Mouse (Mus musculus) T-helper 1 cell (primary cell): Measurements from ENCODE around the gene Igfbp1.

ENCODE experiments used
- in situ Hi-C: fragments of 300-600 bp; cut with MboI, MseI; formaldehyde crosslinking; loops from one replicate; pipeline ENCODE4 v1.15.1; 2025; ENCODE audit warnings: high pct_unique_total_duplicates

Gene Igfbp1

DNA sequence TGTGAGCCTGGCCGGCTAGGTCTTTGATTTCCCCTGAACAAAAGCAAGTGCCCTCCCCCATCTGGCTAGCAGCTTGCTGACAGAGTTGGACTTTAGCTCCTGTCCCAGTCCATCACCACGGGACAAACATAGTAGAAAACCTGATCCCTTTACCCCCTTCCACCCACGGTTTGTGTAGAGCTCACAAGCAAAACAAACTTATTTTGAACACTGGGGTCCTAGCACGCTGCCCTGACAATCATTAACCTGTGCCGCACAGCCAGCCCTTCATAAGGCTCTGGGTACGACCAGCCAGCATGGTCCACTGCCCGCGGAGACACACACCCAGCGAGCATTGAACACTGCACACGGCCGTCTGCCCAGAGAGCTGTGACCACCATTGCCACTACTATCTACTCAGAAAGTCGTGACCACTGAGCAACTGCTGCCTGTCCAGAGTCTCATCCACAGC lies at the start of gene Igfbp1:
Gene Igfbp1 (plus strand): TSS at position 292 of the 451 bp plus-strand sequence.
- in situ Hi-C loops, result no loop called here

DNA sequence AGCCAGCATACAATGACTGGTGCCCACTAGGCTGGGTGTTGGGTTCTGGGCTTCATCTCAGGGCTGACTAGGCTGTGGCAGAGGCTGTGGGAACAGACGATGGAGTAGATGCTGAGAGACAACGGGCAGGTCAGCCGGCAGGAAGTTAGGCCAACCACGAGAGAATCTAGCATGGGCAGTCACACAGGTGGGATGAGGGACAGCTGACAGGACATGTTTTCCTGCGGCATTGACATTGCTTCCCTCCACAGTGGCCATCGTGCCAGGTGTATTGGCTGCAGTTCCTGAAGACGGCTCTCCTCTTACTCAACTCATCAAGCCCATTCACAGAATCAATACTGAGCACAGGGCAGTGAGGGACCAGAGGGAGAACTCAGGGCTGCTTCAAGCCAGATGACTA lies 49.6 kb upstream of the Igfbp1 start:
- in situ Hi-C loops, result loop anchor here (25.0 kb wide), 1 partner anchor 486 kb away; the partner anchor contains the start of gene Ramp3

DNA sequence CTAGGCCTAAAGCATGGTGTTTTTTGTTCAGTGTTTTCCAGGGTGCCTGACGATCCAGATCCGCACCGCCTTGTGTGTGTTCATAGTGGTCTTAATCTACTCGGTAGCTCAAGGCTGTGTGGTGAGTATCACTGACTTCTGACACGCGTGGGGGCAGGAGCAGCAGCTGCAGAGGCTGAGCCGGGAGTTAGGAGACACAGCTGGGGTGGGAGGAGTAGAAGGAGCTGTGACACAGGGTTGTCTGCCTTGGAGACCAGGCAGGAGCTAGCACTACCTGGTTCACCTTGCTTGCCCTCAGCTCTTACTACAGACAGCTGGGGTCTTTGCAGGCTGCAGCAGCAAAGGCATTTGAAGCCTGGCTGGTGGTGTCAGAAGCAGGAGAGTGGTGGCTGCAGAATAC lies 48.1 kb upstream of the Igfbp1 start:
- in situ Hi-C loops, result loop anchor here (25.0 kb wide), 1 partner anchor 487 kb away; the partner anchor contains the start of gene Ramp3

DNA sequence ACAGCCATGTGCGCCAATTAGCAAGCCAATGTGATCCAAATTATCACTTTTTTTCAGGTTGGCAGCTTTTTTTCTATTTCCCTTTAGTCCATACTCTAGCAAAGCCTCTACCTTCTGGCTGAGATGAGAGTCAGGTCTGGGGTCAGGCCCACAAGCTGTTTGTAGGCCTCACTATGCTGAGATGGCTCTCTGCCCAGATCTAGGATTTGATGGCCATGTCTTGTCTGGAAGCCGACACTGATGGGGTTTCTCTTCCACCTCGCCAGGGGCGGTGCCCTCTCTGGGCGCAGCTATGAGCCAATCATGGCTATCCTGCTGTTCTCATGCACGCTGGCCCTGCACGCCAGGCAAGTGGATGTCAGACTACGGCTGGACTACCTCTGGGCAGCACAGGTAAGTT lies 47.1 kb upstream of the Igfbp1 start:
- in situ Hi-C loops, result no loop called here

DNA sequence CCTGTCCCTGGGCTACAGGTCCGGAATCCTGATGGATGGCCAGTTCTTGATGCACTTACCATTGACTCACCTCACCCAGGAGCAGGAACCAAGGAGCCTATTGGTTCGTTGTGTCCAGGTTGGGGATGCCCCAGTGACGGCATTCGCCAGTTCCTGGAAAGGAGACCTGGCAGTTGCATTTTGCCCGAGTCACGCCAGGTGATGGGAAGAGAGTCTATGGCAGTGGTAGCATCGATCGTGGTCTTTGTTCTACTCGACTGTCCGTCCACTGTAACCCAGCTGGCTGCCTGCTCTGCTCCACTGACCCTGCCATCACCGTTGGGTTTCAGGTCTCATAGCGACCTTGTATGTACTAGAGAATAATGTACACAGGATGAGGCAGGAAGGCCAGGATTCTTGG lies 45.2 kb upstream of the Igfbp1 start:
- in situ Hi-C loops, result no loop called here

DNA sequence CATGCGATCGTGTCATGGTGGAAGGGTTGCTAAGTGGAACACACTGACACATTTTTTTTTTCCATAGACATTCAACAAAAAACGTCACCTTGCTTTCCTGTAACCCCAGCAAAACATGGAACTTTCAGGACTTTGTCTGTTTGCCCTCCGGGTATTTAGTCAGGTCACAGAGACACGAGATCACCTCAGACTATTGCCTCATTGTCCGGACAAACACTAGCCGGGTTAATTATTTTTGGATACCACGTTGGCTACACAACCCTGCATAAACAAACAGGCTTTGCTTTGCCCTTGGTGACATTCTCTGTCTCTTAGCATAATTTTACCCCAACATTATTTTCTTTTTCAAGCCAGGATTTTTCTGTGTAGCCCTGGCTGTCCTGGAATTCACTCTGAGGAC lies 44.5 kb upstream of the Igfbp1 start:
- in situ Hi-C loops, result no loop called here

DNA sequence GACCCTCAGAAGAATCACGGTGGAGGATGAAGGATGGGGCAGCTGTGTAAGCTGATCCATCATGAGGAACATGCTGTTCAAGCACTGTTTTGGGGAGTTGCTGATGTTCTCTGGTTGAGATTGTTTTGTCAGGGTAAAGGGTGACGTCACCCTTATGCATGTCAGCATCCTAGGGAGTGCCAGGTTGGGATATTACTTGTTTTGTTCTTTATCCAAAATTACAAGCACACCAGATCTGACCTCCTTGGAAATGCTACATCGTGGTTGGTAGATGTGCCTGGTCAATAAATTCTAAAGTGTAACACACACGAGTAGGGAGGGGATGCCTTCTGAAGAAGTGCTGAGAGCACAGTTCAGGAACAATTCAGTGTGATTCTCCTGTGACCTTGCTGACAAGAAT lies 41.2 kb upstream of the Igfbp1 start:
- in situ Hi-C loops, result no loop called here

DNA sequence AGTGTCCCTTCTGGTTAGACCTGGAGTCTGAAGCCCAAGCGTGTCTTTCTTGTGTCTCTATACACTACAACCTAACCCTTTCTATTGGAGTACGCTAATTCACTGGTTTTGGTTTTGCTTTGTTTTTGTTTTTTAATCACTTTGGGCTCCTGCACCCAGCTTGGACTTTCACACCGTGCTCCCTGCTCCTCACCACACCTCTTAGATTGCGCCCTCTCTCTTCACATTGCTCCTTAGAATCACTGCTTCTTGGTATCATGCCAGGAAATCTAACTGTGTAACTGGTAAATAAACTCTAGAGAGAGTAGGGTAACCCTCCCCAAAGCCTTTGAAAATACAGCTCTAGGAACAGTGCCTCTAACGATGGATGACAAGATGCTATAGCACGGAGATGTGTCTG lies 39.4 kb upstream of the Igfbp1 start:
- in situ Hi-C loops, result no loop called here

DNA sequence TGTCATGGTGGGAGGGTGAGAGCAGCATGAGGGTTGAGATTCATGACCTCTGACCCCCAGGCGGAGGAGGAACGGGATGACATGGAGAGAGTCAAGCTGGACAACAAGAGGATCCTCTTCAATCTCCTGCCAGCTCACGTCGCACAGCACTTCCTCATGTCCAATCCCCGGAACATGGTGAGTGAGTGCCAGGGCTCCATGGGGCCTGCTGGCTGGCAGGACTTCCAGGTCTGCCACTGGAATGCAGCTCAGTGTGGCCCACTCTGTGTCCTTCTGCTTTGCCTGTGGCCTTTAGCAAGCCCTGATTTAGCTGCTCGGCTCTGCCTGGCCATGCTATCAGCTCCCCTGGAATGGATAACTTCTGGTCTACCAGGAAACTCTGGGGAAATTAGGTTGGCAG lies 37.4 kb upstream of the Igfbp1 start:
- in situ Hi-C loops, result no loop called here

DNA sequence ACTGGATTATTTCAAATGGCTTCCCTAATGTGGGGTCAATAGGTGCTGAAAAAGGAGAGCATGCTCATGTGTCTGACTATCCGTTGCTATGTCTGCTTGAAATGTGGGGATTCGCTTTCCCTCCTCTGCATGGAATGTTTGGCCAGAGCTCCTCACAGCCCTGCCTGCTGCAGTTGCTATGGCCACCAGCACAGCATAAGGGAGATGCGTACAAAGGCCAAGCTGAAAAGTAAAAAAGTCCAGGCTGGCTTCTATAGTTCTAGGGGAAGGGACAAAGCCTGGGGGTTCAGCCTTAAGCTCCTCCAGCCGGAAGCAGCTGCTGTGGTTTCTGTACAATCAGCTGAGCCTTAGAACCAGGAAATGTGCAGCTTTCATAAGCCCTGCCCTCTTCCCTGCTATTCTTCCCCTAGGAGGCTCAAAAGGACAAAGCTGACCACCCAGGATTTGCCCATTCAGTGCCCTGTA lies 36.9 kb upstream of the Igfbp1 start:
- in situ Hi-C loops, result no loop called here

DNA sequence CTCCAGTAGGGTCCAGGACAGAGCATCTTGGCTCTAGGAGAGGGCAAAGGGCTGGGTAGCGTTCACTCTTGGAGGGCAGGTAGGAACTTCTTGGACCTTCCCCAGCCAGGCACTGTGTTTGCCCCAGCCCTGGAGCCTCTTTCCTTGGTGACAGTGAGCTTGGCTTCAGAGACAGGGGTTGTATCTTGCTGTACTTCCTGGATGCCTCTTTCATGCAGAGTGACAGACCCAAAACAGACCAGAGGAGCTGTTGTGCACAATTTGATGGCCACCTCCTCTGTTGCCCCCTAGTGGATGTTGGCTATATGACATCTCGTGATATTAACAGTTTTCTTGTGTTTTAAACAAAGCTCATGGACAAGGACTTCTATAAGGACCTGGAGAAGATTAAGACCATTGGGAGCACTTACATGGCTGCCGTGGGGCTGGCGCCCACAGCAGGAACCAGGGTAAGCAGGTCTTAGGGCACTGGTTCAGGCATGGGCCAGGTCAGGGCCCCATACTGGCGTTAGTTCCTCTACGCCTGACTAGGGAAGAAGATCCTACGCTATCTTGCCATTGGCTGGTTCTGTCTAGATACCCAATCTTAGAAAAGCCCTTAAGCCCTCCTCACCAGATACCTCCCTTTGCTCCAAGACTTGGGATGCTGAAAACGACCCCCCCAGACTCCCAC lies 35.9 kb upstream of the Igfbp1 start:
- in situ Hi-C loops, result no loop called here

DNA sequence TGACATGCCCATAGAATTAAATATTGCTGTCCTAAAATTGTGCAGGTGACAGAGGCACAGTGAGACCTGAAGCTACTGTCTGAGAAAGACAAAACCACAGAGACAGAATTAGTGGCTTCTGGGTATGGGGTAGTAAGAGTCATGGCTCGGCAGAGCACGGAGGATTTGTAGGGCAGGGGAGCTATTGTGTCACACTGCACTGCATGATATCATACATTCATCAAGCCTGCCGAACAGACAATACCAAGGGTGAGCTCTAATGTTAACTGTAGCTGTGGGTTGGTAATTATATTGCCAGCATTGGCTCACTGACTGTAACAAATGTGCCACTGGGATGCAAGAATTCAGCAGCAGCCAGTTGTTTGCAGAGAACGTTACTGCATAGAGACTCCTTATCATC lies 33.2 kb upstream of the Igfbp1 start:
- in situ Hi-C loops, result no loop called here

DNA sequence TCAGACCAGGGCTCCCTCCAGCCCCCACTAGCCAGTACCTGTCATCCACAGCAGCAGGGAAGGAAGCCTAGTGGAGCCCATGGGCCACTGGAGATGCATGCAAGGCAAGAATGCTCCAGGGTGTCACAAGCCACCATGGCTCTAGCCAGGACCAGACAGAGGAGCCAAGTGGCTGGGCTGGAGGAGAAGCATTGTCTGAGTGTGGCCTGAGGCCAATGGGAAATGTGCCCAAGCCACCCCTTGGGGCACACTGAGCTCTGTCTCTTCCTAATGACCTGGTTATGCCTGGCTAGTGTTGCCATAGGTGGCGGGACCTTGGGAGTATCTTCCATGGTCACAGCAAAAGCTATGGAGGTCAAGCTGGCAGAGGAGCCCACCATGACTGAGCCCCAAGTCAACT lies 27.9 kb upstream of the Igfbp1 start:
- in situ Hi-C loops, result no loop called here

DNA sequence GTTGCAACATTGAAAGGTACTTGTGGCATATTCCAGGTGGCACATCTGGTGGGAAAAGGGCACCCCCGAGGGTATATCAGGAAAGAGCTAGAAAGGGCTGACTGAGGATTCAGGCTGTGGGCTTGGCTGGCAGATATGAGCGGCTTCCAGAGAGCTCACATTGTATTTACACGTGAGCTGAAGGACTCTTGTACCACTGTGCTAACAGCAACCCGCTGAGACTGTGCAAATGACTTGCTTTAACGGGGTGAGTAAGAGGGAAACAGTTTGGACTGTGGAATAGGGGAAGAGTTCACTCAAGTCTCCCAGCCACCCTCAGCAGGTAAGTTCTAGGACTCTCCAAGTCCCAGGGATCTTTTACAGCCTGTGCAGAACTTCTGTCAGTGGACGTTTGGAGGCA lies 23.9 kb upstream of the Igfbp1 start:
- in situ Hi-C loops, result no loop called here

DNA sequence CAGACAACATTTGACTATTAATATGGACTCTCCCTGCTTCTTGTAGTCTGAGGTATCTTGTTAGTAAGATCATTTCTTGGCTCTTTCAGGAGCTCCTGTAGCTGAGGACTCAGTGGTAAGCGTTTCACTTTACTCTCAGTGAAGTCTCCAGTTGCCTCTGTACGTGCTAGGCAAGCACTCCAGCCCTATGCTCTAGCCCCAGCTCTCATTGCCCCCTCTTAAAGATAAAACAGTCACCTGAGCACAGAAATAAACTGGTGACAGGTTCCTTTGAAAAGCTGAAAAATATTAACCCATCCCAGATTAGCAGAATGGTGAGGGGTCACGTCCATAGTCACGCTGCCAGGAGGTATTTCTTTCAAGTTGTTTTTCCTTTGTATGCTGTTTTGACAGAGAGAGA lies 18.9 kb upstream of the Igfbp1 start:
- in situ Hi-C loops, result no loop called here

DNA sequence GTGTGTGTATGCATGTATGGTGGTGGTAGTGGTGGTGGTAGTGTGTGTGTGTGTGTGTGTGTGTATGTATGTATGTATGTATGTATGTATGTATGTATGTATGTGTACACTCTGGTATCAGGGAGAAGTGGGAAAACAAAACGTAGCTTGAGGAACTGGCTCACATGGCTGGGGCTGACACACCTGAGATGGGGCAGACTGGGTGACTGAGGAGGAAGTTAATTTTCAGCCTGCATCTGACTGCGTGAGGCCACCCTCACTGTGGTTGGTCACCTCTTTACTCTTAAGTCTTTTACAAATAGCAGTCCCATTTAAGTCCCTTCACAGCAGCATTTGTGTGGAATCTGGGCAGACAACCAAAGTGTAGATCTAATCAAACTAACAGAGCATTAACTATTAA lies 18.3 kb upstream of the Igfbp1 start:
- in situ Hi-C loops, result no loop called here

DNA sequence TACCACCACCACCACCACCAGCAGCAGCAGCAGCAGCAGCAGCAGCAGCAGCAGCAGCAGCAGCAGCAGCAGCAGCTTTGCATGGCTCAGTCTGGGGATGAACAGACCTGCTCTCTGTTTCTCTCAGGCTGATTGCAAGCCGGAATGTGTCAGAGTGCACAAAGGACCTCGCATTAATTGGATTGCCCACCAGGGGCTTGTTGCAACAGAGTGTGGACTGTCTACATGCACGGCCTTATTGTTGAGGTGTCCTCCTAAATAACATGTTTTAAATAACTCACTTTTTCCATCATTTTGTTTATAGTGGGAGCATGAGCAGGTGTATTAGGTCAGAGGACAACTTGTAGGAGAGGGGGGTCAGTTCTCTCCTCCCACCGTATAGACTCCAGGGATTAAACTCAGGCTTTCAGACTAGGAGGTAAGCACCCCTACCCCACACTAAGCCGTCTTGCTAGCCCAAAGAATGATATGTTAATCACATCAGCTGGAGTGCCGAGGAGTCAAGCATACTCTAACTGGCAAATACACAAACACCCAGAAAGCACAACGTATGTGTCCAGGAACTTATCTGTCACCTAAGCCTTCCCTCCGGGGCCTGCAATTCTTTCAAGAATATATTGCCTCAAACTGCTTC lies 15.1 kb upstream of the Igfbp1 start:
- in situ Hi-C loops, result no loop called here

DNA sequence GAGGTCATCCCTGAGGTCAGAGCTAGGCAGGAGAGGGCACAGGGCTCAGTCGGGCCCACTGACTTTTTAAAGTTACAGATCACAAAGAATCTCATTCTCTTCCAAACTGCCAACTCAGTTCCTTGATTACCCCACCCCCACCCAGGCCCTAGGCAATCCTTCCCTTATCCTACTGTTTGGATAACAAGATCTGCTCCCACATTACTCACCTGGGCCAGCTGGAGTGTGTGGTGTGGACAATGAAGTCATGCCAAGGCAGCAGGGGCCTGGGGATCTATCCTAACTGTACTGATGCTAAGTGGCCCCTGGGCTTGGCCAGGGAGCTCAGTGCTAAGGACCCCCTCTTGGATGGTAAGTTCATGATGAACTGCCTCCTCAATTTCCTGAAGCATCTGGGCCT lies 13.2 kb upstream of the Igfbp1 start:
- in situ Hi-C loops, result no loop called here

DNA sequence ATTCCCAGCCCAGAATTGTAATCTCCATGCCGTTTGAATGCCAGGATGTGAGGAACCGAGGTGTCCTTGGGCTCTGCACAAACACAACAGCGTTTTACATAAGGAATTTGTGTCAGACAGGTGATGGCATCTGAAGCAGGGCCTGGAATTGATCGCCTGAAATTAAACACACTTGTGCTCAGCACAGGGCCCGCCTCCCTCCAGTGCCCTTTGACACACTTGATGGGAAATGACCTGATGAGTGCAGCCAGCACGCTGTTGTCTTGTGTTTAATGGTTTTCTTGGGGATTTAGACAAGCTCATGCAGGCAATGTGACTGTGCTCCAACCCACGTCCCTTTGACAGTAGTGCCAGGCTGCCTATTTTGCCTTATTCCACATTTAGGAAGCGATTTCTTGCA lies 10.1 kb upstream of the Igfbp1 start:
- in situ Hi-C loops, result no loop called here

DNA sequence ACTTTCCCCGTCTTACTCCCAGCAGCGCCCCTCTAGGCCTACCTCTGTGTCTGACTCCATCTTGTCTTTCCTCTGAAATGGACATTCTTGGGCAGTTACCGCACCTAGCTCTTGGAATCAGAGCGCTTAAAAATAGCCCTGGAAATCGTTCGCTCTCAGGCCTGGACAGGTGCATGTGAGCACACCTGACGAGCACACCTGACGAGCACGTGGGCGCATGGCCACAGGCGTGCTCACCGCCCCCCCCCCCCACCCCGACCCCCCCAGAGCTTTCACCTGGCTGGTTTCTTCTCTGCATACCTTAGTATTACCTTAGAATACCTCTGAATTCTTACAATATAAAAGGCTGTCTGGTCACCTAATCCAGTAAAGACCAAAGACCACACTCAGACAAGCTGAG lies 9.1 kb upstream of the Igfbp1 start, which contains the start of gene Gm11985:
Gene Gm11985 (minus strand): TSS at position 101 of the 400 bp plus-strand sequence.
- in situ Hi-C loops, result no loop called here

DNA sequence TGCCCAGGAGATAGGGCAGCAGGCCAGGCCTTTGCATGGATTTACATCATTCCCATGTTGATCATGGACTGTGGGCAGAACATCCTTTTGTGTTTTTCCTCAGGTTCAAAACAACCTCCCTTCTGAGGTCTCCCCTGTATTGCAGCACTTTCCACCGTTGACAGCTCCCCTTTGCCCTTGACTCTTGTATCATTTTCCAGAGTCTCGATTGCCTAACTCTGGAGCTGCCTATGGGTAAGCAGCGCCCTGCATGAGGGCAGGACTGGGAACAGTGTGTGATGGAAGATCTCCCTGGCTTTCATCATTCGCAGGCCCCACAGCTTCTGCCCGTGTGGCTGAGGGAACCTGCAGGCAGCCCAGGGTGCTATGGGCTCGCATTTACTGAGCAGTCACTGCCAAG lies 4.9 kb upstream of the Igfbp1 start:
- in situ Hi-C loops, result no loop called here

DNA sequence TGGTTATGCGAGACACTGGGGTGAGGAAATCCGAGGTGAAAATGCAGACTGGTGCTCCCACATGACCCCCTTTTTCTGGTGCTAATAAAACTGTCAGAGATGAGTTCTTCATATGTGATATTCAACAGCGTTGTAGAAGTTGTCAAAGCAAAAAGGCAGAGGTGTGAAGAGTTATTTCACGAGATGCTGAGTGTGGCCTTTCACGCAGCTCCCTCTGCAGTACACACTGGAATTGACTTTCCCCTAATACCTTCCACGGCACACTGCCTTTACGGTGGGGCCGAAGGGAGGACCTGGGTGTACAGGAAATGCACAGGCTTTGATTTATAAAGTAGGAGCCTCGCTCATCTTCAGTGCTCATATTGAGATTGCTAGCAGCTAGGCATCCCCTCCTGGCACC lies 4.4 kb upstream of the Igfbp1 start:
- in situ Hi-C loops, result no loop called here
